Mouse (Mus musculus) spleen, postnatal 0 days (tissue): ENCODE data around the gene Slc13a3. TPM values are rescaled to one million over a fixed set of nuclear protein-coding genes. Genes with fewer than 3 reads are reported as not detected.

Source experiments
- polyA plus RNA-seq: library from polyadenylated mRNA; unstranded; fragments of >200 nt; fragmentation: Nextera tagmentation; extraction: Ambion mirVana; gene quantifications from 2 replicates; pipeline ENCODE4 v1.2.1, GENCODE M21; 2015

The Slc13a3 gene
- polyA plus RNA-seq, result 0.24 and 0.45 TPM in 2 replicates

DNA sequence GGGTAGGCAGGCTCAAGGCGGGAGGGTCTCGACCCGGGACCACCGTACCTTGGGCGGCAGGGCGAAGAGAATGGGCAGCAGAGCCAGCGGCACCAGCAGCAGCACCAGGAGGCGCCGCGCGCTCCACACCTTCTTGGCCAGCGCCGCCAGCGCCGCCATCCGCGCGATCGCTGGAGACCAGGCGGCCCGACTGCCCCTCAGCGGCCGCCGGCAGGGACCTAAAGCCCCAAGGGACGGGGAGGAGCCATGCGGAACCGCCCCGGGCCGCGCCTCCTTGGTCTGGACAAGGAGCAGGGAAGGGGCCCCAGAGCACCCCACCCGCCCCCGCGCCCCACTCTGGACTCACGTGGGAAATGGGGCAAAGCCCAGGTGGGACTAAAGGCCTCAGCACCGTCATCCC is at the start of gene Slc13a3:
Gene Slc13a3, minus strand, starts transcription at position 228 of the 400 bp plus-strand sequence.

DNA sequence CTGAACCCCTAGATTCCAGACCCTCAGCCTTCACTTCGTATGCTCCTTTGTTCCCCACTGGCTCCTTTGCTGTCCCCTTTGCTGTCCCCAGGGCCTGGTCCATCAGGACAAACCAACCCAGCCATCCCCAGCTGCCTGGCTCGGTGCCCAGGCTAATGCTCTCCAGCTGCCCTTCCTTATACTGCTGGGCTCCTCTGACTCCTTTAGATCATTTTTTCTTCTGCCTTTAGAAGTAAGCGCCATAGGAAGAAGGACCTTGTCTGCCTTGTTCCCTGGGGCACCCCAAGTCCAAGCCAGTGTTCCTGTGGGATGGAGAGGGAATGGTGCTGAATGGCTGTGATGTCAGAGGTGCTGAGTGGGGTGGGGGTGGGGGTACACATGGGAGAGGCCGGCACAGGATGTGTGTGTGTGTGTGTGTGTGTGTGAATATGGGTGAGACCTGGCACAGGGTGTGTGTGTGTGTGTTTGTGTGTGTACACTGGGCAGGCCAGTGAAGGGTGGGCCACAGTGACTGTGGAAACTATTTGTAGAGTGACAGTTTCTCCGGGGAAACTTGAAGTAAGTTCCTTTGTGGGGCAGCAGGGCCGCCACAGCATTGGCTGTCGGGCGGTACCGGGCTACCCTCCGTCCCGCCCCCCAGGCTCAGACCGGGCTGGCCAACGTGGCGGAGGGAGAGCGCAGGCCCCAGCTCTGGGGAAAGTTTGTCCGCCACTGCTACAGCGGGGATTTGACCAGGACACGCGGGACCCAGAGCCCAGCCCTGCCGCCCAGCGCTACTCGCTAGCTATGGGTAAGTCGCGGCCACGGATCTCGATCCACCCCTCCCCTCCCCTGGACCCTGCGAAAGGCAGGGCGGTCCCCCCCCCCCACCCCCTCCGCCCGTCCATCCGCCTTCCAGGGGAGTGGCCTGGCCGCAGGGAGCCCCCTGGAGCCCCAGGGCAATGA is 30.5 kb upstream of the Slc13a3 start, which contains the start of gene Slc2a10:
Gene Slc2a10, plus strand, starts transcription at position 529 of the 945 bp plus-strand sequence.

DNA sequence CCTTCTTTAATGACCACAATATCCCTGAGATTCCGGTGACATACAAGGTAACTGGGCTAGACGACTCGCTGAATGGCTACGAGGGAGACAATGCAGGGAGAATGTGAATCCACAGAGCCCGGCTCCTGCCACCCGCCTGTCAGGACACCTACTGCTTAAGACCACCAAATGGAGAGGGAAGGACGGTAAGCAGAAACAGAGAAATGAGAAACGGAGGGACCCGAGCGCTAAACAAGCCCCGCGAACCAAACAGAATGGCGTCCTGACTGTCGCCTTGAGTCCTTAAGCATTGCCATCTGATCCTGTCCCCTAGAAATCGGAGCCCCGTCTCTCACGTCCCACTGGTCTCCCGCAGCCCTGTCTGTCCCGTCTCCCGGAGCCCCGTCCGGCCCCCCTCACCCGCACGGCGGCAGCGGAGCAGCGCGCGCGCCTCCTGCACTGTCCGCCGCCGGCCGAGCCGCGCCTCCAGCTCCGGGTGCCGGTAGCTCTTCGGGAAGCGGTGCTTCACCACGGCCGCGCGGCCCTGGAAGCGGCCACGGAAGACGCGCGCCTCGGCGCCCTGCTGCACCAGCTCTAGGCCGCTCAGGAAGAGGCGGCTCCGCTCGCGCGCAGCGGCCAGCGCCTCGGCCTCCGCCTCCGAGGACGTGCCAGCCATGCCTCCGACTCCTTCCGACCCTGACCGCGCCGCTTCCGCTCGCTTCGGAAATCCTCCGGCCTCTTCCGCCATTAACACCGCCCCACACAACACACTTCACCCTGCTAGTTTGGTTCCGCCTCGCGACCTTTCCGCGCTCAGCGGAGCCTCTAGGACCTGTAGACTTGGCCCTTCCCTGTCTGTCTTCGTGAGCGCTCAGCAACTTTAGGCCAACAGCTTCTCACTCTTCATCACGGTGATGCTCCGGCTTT is 19.9 kb upstream of the Slc13a3 start, which contains the start of gene Trp53rka:
Gene Trp53rka, minus strand, starts transcription at position 677 of the 906 bp plus-strand sequence.

GRCm38 (mm10) chr2:165387844-165388495 is 85.1 kb downstream of the Slc13a3 start, which contains the start of gene Zfp334:
Gene Zfp334, minus strand, starts transcription at chr2:165388259.

DNA sequence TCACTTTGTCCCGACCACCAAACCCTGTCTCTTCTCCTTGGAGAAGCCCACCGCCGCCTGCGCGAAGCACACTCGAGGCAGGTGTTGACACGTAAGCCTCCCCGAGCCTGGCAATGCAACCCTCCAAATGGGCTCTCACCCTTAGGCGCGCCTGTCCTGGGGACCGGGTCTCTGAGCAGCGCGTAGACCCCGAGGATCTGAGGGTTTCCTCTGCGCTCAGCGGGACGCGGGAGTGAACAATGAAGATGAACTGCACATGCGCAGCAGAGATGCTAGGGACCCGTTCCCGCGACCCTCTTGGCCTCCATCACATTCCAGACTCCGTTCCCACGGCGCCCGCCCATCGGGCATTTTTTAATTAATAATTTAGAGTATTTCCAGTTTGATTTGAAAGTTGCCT is 104.5 kb downstream of the Slc13a3 start, which contains the start of gene Zfp663:
Gene Zfp663, minus strand, starts transcription at position 234 of the 400 bp plus-strand sequence.

Other genes starting within 250 kb of the Slc13a3 start
- gene Cdh22, start 238.4 kb downstream of the Slc13a3 start, polyA plus RNA-seq, result 0.07 and 0.08 TPM in 2 replicates
- gene Slc35c2, start 185.4 kb downstream of the Slc13a3 start, polyA plus RNA-seq, result 32.1 and 40.9 TPM in 2 replicates
- 17.8 and 23.9 TPM in 2 replicates for gene Elmo2, start 146.8 kb downstream of the Slc13a3 start, polyA plus RNA-seq
- gene Zfp663, start 104.5 kb downstream of the Slc13a3 start, polyA plus RNA-seq, result 0.08 and 0.17 TPM in 2 replicates
- gene Zfp334, start 85.0 kb downstream of the Slc13a3 start, polyA plus RNA-seq, result 0.51 and 0.82 TPM in 2 replicates
- gene Ocstamp, start 72.8 kb downstream of the Slc13a3 start, polyA plus RNA-seq, result 0.29 and 0.36 TPM in 2 replicates
- 10.9 and 14.4 TPM in 2 replicates for gene Trp53rka, start 20.1 kb upstream of the Slc13a3 start, polyA plus RNA-seq
- gene Slc2a10, start 30.6 kb upstream of the Slc13a3 start, polyA plus RNA-seq, result 1.7 and 1.9 TPM in 2 replicates
- 0.49 and 0.84 TPM in 2 replicates for gene Eya2, start 121.8 kb upstream of the Slc13a3 start, polyA plus RNA-seq